Mouse (Mus musculus): ENCODE measurements around the gene BC049352.

DNA sequence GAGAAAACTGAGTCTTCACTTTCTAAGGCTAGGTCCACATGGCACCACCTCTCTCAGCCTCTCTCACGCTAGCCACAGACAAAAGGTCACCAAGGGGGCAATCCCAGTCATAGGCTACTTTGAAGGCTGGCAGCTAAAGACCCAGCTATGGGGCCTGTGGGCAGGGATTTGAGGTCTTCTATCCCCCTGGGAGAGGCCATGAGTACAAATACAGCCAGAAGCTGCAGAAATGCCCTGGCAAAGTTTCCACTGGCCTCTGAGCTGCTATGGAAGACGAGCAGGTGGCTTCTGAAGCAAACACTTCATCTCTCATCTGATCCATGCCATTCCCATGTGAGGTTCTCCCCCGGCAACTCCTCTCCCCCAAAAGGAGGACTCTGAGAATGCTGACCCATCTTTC lies 98.3 kb downstream of the BC049352 start:
- TF ChIP-seq CTCF (IDR thresholded peaks at IDR 0.05; ENCODE audit: control insufficient read depth, insufficient read depth, insufficient read length) (no peak), MYOD1 (IDR thresholded peaks at IDR 0.05; ENCODE audit: control insufficient read depth, insufficient read length, low read depth) (no peak), MYOG (IDR thresholded peaks at IDR 0.05; ENCODE audit: control insufficient read depth, extremely low read depth, insufficient read length) (no peak), MAX (IDR thresholded peaks at IDR 0.05) (no peak), FOSL1 (IDR thresholded peaks at IDR 0.05; ENCODE audit: insufficient read depth, low read length, poor library complexity, severe bottlenecking) (no peak), USF1 (IDR thresholded peaks at IDR 0.05; ENCODE audit: low read depth) (no peak)
